Mouse (Mus musculus): ENCODE measurements at regions not wholly inside any gene's neighbourhood (a gene's known extent, or its start where the extent isn't known, plus 50 kb on each side); places are given as distances from the start of the nearest gene placed in this dataset.

GRCm38 (mm10) chr9:120676771-120677170 lies 105.5 kb downstream of the Rpl14 start:
- TF ChIP-seq CTCF (IDR thresholded peaks at IDR 0.05; ENCODE audit: low read depth, low read length) (no peak), POLR2A (IDR thresholded peaks at IDR 0.05; ENCODE audit: borderline replicate concordance, low read depth, low read length) (no peak)

Data from bone marrow macrophage, adult 2 months (primary cell).